Mouse (Mus musculus): Measurements from ENCODE around the gene Alg3. TPM values are rescaled to one million over a fixed set of nuclear protein-coding genes. Genes with fewer than 3 reads are reported as not detected.

Alg3 gene
- total RNA-seq (2021) = 10 to 100 TPM; 15.9 to 17.6 TPM
- long read RNA-seq, experiment 1, transcript Alg3-201 (9 exons, 1,451 nt) = major isoform, 6 of 11 reads
- long read RNA-seq, experiment 1, partial matches to known transcripts = 2 of 11 reads
- long read RNA-seq, experiment 1, other reads (novel, unspliced or antisense) = 2 of 11 reads
- long read RNA-seq, experiment 2, transcript Alg3-201 (9 exons, 1,451 nt) = major isoform, 17 of 22 reads
- long read RNA-seq, experiment 2, partial matches to known transcripts = 2 of 22 reads
- long read RNA-seq, experiment 2, other reads (novel, unspliced or antisense) = 1 of 22 reads

GRCm38 (mm10) chr16:20611357-20612227, at the start of gene Alg3, which contains the start of the genes Eef1akmt4 and Gm49333:
Gene Alg3, minus strand, starts transcription at chr16:20611735.
Gene Eef1akmt4, plus strand, starts transcription at chr16:20611593.
Gene Gm49333, plus strand, starts transcription at chr16:20611610.
- peak; percentile 58 to 72 for DNase-seq (ENCODE audit: low spot score in 2 of 2)

- no peak for DNase-seq (ENCODE audit: low spot score in 2 of 2)
Observed at GRCm38 (mm10) chr16:20657661-20658060, 46.1 kb upstream of the Alg3 start.

DNA sequence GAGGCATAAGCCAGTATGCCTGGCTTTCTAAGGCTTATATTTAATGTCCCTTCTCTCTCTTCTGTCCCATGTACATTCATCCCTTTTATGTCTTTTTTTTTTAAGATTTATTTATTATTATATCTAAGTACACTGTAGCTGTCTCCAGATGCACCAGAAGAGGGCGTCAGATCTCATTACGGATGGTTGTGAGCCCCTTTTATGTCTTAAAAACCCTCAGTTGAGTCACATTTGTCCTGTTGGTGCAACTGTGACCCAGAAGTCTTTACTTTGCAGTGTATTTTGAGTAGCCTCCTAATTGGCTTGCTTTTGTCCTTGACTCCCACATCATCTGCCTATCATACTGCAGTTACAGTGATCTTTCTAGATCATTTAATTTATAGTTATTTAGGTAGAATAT, 41.8 kb upstream of the Alg3 start:
- no peak for DNase-seq (ENCODE audit: low spot score in 2 of 2)

GRCm38 (mm10) chr16:20651947-20652310, 40.4 kb upstream of the Alg3 start:
- no peak for DNase-seq (ENCODE audit: low spot score in 2 of 2)

GRCm38 (mm10) chr16:20651076-20651946, 39.8 kb upstream of the Alg3 start, which contains the start of gene Psmd2:
Gene Psmd2, plus strand, starts transcription at chr16:20651652.
- peak; percentile 93 to 96 for DNase-seq (ENCODE audit: low spot score in 2 of 2)

DNA sequence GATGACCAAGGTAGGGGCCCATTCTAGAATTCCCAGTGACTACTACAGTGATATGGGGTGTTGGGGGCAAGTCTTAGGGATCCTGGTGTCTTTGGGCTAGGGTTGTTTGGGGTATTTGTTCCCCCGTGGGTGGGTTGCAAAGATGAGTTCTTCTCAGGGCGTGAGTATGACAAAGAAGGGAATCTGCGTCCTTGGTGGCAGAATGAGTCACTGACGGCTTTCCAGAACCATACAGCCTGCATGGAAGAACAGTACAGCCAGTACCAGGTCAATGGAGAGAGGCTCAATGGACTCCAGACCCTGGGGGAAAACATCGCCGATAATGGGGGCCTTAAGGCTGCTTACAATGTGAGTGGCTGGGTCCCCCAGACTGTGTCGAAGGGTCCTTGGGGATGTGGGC, 32.4 kb upstream of the Alg3 start:
- no peak for DNase-seq (ENCODE audit: low spot score in 2 of 2)

GRCm38 (mm10) chr16:20642161-20642560, 30.6 kb upstream of the Alg3 start:
- DNase-seq (ENCODE audit: low spot score in 2 of 2) = peak; percentile 22 to 50

DNA sequence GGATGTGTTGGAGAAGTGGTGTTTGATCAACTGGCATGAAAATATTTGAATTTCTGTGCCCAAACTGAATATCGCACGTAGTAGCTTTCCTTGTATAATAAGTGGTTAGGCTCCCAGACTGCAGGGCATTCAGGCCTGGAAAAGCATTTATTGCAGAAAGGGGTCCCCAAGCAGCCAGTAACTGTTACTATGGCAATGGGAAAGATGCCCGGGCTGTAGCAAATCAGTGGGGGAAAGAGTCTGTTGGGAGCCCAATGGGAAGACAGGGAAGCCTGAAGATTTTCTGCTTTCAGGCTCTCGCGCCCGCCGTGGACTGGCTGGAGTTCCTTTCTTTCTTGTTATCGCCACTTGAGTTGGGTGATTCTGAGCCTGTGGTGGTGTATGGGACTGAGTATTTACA, 26.8 kb upstream of the Alg3 start:
- no peak for DNase-seq (ENCODE audit: low spot score in 2 of 2)

DNA sequence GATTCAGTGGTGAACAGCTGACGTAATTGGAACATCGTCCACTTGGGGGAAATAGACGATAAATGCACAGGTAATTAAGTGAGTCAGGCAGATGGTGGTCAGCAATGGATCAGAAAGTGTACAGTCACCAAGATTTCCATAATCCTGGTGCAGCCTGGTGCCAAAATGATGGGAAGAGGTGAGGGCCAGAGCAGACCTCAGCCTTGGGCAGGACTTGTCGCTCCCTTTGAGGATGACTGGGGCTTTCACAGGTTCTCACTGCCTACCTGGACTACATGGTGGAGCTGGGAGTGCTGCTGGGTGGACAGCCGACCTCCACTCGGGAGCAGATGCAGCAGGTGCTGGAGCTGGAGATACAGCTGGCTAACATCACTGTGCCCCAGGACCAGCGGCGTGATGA, 25.9 kb upstream of the Alg3 start:
- DNase-seq (ENCODE audit: low spot score in 2 of 2) = no peak

GRCm38 (mm10) chr16:20629731-20630634, 18.4 kb upstream of the Alg3 start, which contains the start of gene Ece2:
Gene Ece2, plus strand, starts transcription at chr16:20629828.
- DNase-seq (ENCODE audit: low spot score in 2 of 2) = no peak

GRCm38 (mm10) chr16:20628871-20629391, 17.4 kb upstream of the Alg3 start:
- no peak for DNase-seq (ENCODE audit: low spot score in 2 of 2)

- DNase-seq (ENCODE audit: low spot score in 2 of 2) = no peak
Observed at GRCm38 (mm10) chr16:20623211-20623610, 11.7 kb upstream of the Alg3 start.

DNA sequence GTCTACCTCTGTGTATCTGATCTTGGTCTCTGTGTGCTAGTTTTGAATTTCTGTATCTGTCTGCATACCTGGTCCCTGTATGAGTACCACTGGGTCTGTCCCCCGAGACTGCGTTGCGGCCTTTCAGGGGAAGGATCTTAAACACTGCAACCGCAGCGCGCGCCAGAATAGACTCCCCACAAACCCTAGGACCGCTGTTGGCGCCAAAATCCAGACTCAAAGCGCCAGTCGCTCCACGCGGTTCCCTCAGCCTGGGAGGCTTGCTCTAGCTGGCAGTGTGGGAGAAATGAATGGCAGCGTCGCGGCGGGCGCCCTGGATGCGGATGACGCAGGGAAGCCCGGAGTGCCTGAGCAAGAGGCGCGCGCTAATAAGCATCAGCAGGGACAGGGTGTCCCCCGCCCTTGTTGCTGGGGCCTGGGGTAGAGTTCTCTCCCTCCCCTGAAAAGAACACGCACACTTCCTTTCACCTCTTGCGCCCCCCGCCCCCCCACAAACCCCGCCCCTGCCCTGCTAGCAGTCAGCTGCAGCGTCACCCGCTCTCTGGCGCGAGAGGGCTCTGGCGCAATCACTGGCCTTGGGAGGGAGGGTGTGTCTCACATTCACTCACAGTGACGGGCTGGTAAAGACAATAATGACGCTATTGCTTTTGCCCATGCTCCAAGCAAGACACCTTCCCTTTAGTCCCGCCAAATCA, 10.6 kb upstream of the Alg3 start:
- peak in 1 of 2 experiments; percentile 59 for DNase-seq (ENCODE audit: low spot score in 2 of 2)

- DNase-seq (ENCODE audit: low spot score in 2 of 2) = peak in 1 of 2 experiments; percentile 31
Observed at GRCm38 (mm10) chr16:20621191-20621990, 9.9 kb upstream of the Alg3 start, which contains the start of gene Camk2n2. Gene Camk2n2, minus strand, starts transcription at chr16:20621287.

DNA sequence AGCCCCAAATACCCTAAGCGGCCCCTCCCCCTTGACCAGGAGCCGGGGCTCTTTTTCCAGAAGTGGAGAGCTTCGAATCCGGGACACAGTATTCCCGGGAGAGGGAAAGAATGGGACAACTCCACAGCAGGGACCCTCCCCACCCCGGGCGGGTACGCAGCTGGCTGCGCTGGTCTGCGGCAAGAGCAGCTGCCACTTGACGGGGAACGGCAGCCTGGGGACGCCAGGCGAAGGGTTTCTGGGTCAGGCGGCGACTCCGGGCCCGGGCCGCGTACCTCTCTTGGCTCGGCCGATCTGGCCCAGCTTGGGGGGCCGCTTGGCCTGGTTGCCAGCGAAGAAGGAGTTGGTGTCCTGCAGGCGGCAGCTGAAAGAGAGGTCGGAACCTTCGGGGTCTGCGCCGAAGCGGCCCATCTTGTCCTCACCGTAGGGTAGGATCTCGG, 9.2 kb upstream of the Alg3 start:
- DNase-seq (ENCODE audit: low spot score in 2 of 2) = no peak

DNA sequence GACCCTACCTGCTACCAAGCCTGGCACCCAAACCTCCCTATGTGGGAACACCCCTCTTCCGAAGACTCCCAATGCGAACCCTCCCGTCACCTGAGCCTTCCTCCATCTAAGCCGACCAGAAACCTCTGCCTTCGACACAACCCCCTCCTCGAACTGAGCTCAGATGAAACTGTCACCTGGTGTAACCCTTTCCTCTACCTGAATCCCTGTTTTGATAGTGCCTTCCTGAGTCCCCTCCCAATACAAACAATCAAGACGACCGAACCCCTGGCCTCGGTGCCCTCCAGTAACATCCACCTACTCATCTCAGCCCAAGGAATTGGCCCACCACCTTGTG, 8.8 kb upstream of the Alg3 start:
- no peak for DNase-seq (ENCODE audit: low spot score in 2 of 2)

- DNase-seq (ENCODE audit: low spot score in 2 of 2) = no peak
Observed at GRCm38 (mm10) chr16:20619541-20620398, 8.2 kb upstream of the Alg3 start.
